Mouse (Mus musculus) thymus, adult 2 months (tissue): ENCODE results near the gene Stk17b.

Experiments
- CTCF ChIP-seq: fragments of 200-500 bp; IDR thresholded peaks from 2 replicates; pipeline ENCODE4 v1.5.1; 2012; ENCODE audit warnings: mild to moderate bottlenecking, control low read depth, low read length, moderate library complexity, borderline replicate concordance; ENCODE audit not compliant: control insufficient read depth, poor library complexity, insufficient read depth; ENCODE audit errors: extremely low read depth
- POLR2A ChIP-seq: fragments of 200-500 bp; IDR thresholded peaks from 2 replicates; pipeline ENCODE4 v1.6.1; 2012; ENCODE audit warnings: mild to moderate bottlenecking, low read length, control low read depth, moderate library complexity; ENCODE audit not compliant: control insufficient read depth, poor library complexity, insufficient read depth; ENCODE audit errors: extremely low read depth

GRCm38 (mm10) chr1:53823687-53824445 lies 38.8 kb upstream of the Stk17b start:
- TF ChIP-seq POLR2A (no peak), CTCF (no peak)
